Mouse (Mus musculus): ENCODE data around the gene Rhbdd1. TPM values are rescaled to one million over a fixed set of nuclear protein-coding genes. Genes with fewer than 3 reads are reported as not detected.

Gene Rhbdd1
- total and polyA plus RNA-seq, 2 experiments from 2014 or later, result 6.6 to 13.2 TPM

DNA sequence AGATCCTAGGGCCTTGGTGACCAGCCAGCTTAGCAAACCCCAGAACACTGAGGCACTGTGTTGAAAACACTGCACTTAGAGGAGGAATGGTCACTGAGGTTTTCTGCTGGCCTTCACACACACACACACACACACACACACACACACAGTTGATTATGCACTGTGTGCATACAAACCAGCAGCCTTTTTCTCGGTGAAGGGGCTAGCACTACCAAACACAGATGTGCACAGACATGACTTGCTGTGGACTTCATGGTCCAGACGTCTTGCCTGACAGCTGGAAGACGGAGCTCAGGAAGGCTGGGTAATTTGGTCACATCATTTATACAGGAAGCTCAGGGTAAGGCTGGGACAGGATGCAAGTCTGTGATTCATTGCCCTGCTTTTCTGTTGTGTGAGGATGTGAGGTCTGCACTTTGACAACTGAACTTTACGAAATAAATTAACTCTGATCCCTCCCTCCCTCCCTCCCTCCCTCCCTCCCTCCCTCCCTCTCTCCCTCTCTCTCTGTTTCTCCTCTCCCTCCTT lies 58.6 kb downstream of the Rhbdd1 start:
- no peaks in the 10 kb centered on the region for H3K27me3 ChIP-seq (ENCODE audit: control insufficient read depth, insufficient read depth, low read length)
- no peak for TF ChIP-seq EP300 (IDR thresholded peaks at IDR 0.05; ENCODE audit: low read depth)
- no peak for TF ChIP-seq CTCF (IDR thresholded peaks at IDR 0.05; ENCODE audit: low read depth)
- DNase-seq (ENCODE audit: low spot score), result no peak
- H3K4me3 ChIP-seq (ENCODE audit: low read depth, low read length), result no peak overlapping the region
- H3K9me3 ChIP-seq (replicated peaks; ENCODE audit: control insufficient read depth, low read length), result no peaks in the 10 kb centered on the region
- no peak overlapping the region for H3K4me2 ChIP-seq (ENCODE audit: low read depth, low read length)
- H3K4me1 ChIP-seq (ENCODE audit: control insufficient read depth, insufficient read depth), result no peaks in the 10 kb centered on the region
- ATAC-seq (ENCODE audit: insufficient read depth, low read depth), result no peak
- no peaks in the 10 kb centered on the region for H3K36me3 ChIP-seq (replicated peaks; ENCODE audit: control insufficient read depth, insufficient read depth, low read length)
- H3K9ac ChIP-seq (replicated peaks; ENCODE audit: low read depth, low read length), result no peak overlapping the region
- H3K27ac ChIP-seq (ENCODE audit: low read depth), result no peak overlapping the region
- 61% methylated on average over 4 of the region's 4 CpGs for WGBS

DNA sequence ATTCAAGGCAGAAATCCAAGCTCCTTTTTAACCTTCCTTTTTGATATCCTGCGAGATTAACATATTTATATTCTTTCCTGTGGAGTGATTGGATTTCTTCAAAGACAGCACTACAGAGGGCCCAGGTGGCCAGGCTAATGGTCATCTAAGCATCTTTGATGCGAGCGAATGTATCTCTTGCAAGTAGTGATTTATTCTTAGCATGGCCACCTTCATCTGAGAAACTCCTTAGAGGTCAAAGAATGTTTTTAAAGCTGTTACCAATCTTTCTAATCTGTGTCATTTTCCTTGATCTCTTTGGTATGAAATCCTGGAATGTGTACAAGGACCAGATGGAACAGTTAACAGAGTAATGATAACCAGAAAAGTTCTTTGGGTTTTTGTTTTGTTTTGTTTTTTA lies 59.2 kb downstream of the Rhbdd1 start:
- Histone ChIP-seq H3K36me3 (replicated peaks; ENCODE audit: control insufficient read depth, insufficient read depth, low read length) (no peaks in the 10 kb centered on the region), H3K4me2 (ENCODE audit: low read depth, low read length) (no peak overlapping the region), H3K27ac (ENCODE audit: low read depth) (no peak overlapping the region), H3K9ac (replicated peaks; ENCODE audit: low read depth, low read length) (no peak overlapping the region), H3K4me3 (ENCODE audit: low read depth, low read length) (no peak overlapping the region), H3K9me3 (replicated peaks; ENCODE audit: control insufficient read depth, low read length) (no peaks in the 10 kb centered on the region), H3K4me1 (ENCODE audit: control insufficient read depth, insufficient read depth) (no peaks in the 10 kb centered on the region), H3K27me3 (ENCODE audit: control insufficient read depth, insufficient read depth, low read length) (no peaks in the 10 kb centered on the region)
- DNase-seq (ENCODE audit: low spot score) (no peak), ATAC-seq (ENCODE audit: insufficient read depth, low read depth) (no peak)
- 72% methylated on average over 3 of the region's 3 CpGs for WGBS
- TF ChIP-seq CTCF (IDR thresholded peaks at IDR 0.05; ENCODE audit: low read depth) (no peak), EP300 (IDR thresholded peaks at IDR 0.05; ENCODE audit: low read depth) (no peak)

DNA sequence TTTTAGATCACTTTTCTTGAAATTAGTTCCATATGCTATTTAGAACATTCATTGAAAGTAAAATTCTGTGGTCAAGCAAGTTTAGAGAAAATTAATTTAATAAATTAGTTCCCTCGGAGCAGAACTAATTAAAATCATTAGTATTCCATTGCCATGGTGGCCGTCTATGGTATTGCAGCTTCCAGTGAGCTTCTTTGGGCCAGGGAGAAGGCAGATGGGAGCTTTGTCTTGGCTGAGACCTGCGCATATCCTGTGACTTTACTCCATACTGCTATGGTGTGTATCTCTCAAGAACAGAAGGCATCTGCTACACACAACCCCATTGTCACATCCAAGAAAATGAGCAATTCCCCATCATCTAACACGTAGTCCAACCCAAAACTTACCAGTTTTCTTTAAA lies 65.7 kb downstream of the Rhbdd1 start:
- H3K4me1 ChIP-seq (ENCODE audit: control insufficient read depth, insufficient read depth), result peaks cover 8% of the 10 kb centered on the region; the same call in 1 of the 2 replicates
- H3K36me3 ChIP-seq (replicated peaks; ENCODE audit: control insufficient read depth, insufficient read depth, low read length), result no peaks in the 10 kb centered on the region
- H3K4me3 ChIP-seq (ENCODE audit: low read depth, low read length), result no peak overlapping the region
- no peak overlapping the region for H3K27ac ChIP-seq (ENCODE audit: low read depth)
- H3K9me3 ChIP-seq (replicated peaks; ENCODE audit: control insufficient read depth, low read length), result no peaks in the 10 kb centered on the region
- H3K4me2 ChIP-seq (ENCODE audit: low read depth, low read length), result no peak overlapping the region
- DNase-seq (ENCODE audit: low spot score), result no peak
- 84% methylated on average over 4 of the region's 4 CpGs for WGBS
- no peaks in the 10 kb centered on the region for H3K27me3 ChIP-seq (ENCODE audit: control insufficient read depth, insufficient read depth, low read length)
- TF ChIP-seq CTCF (IDR thresholded peaks at IDR 0.05; ENCODE audit: low read depth) (no peak), EP300 (IDR thresholded peaks at IDR 0.05; ENCODE audit: low read depth) (no peak)
- H3K9ac ChIP-seq (replicated peaks; ENCODE audit: low read depth, low read length), result no peak overlapping the region
- ATAC-seq (ENCODE audit: insufficient read depth, low read depth), result no peak

DNA sequence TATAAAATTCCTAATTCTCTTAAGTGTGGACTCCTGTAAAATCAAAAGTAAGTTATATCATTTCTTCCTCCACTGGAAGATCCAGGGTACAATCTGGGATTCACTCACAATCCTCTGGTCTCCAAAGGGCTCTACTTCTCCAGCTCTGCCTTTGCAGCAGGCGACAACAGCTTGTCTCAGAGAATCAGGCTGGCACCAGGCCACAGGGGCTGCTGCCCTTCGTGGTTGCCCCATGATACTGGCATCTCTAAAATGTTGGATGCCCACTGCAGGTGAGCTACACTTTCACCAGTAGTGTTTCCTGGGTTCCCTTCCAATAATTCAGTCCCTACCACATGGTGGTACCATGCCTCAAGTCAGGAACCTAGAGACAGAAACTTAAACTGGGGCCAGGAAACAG lies 67.9 kb downstream of the Rhbdd1 start:
- 67% methylated on average over 2 of the region's 2 CpGs for WGBS
- Histone ChIP-seq H3K4me2 (ENCODE audit: low read depth, low read length) (no peak overlapping the region), H3K4me1 (ENCODE audit: control insufficient read depth, insufficient read depth) (peaks cover 8% of the 10 kb centered on the region; the same call in 1 of the 2 replicates), H3K36me3 (replicated peaks; ENCODE audit: control insufficient read depth, insufficient read depth, low read length) (no peaks in the 10 kb centered on the region), H3K27me3 (ENCODE audit: control insufficient read depth, insufficient read depth, low read length) (no peaks in the 10 kb centered on the region), H3K27ac (ENCODE audit: low read depth) (no peak overlapping the region), H3K9ac (replicated peaks; ENCODE audit: low read depth, low read length) (no peak overlapping the region), H3K9me3 (replicated peaks; ENCODE audit: control insufficient read depth, low read length) (no peaks in the 10 kb centered on the region), H3K4me3 (ENCODE audit: low read depth, low read length) (no peak overlapping the region)
- ATAC-seq (ENCODE audit: insufficient read depth, low read depth) (no peak), DNase-seq (ENCODE audit: low spot score) (no peak)
- TF ChIP-seq CTCF (IDR thresholded peaks at IDR 0.05; ENCODE audit: low read depth) (no peak), EP300 (IDR thresholded peaks at IDR 0.05; ENCODE audit: low read depth) (no peak)

DNA sequence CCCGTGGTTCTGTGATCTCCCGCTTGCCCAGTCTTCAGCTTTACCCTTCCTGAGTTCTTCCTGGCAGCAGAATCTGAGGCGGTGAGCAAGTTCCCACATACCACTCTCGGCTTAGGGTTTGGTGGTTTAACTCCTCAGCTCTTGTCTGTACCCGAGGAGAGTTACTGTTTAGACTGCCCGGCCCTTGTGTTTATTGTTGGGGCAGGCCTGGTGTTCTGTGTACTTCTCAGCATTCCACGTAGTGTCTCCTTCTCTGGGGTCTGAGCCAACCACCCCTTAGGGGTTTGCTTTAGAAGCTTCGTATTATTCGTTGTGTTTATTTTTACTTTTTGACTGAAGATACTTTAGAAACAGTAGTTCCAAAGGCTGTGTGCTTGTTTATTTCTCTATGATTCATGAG lies 68.8 kb downstream of the Rhbdd1 start:
- H3K27ac ChIP-seq (ENCODE audit: low read depth), result no peak overlapping the region
- ATAC-seq (ENCODE audit: insufficient read depth, low read depth) (no peak), DNase-seq (ENCODE audit: low spot score) (no peak)
- H3K9me3 ChIP-seq (replicated peaks; ENCODE audit: control insufficient read depth, low read length), result no peaks in the 10 kb centered on the region
- H3K36me3 ChIP-seq (replicated peaks; ENCODE audit: control insufficient read depth, insufficient read depth, low read length), result no peaks in the 10 kb centered on the region
- H3K4me2 ChIP-seq (ENCODE audit: low read depth, low read length), result no peak overlapping the region
- no peak overlapping the region for H3K4me3 ChIP-seq (ENCODE audit: low read depth, low read length)
- H3K9ac ChIP-seq (replicated peaks; ENCODE audit: low read depth, low read length), result no peak overlapping the region
- TF ChIP-seq EP300 (IDR thresholded peaks at IDR 0.05; ENCODE audit: low read depth) (no peak), CTCF (IDR thresholded peaks at IDR 0.05; ENCODE audit: low read depth) (no peak)
- WGBS, result 49% methylated on average over 9 of the region's 9 CpGs
- no peaks in the 10 kb centered on the region for H3K27me3 ChIP-seq (ENCODE audit: control insufficient read depth, insufficient read depth, low read length)
- H3K4me1 ChIP-seq (ENCODE audit: control insufficient read depth, insufficient read depth), result peaks cover 8% of the 10 kb centered on the region; the same call in 1 of the 2 replicates

DNA sequence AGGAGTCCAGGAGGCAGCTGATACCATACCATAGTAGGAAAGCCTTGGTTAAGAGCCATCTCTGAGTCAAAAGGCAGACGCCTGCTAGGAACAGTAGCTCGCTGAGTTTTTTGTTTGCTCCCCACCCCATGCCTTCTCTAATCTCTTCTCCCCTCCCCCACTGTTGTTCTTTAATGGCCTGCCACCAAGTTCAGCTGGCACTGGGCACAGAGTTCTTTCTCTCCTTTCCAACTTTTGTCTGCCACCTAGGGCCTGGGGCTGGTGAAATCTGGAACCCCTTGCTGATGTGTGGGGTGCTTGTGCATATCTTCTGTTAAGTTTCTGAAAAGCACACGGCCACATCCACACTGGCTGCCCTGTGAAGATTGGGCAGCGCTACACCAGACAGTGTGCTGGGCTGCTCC lies 69.6 kb downstream of the Rhbdd1 start:
- H3K36me3 ChIP-seq (replicated peaks; ENCODE audit: control insufficient read depth, insufficient read depth, low read length), result no peaks in the 10 kb centered on the region
- no peak overlapping the region for H3K4me3 ChIP-seq (ENCODE audit: low read depth, low read length)
- ATAC-seq (ENCODE audit: insufficient read depth, low read depth), result no peak
- H3K9me3 ChIP-seq (replicated peaks; ENCODE audit: control insufficient read depth, low read length), result no peaks in the 10 kb centered on the region
- no peak overlapping the region for H3K4me2 ChIP-seq (ENCODE audit: low read depth, low read length)
- H3K4me1 ChIP-seq (ENCODE audit: control insufficient read depth, insufficient read depth), result peaks cover 8% of the 10 kb centered on the region; the same call in 1 of the 2 replicates
- H3K27ac ChIP-seq (ENCODE audit: low read depth), result peak overlapping the region; percentile 1; the same call in 1 of the 2 replicates
- 37% methylated on average over 4 of the region's 4 CpGs for WGBS
- no peak overlapping the region for H3K9ac ChIP-seq (replicated peaks; ENCODE audit: low read depth, low read length)
- DNase-seq (ENCODE audit: low spot score), result no peak
- TF ChIP-seq EP300 (IDR thresholded peaks at IDR 0.05; ENCODE audit: low read depth) (no peak), CTCF (IDR thresholded peaks at IDR 0.05; ENCODE audit: low read depth) (no peak)
- no peaks in the 10 kb centered on the region for H3K27me3 ChIP-seq (ENCODE audit: control insufficient read depth, insufficient read depth, low read length)
